Mouse (Mus musculus) telencephalon, adult 2 months (tissue): ENCODE measurements at regions not wholly inside any gene's neighbourhood (a gene's known extent, or its start where the extent isn't known, plus 50 kb on each side); places are given as distances from the start of the nearest gene placed in this dataset.

Source experiments
- DNase-seq: peaks from one replicate; pipeline ENCODE4 v3.0.0-alpha.2; 2011; ENCODE audit warnings: low read depth, low spot score

DNA sequence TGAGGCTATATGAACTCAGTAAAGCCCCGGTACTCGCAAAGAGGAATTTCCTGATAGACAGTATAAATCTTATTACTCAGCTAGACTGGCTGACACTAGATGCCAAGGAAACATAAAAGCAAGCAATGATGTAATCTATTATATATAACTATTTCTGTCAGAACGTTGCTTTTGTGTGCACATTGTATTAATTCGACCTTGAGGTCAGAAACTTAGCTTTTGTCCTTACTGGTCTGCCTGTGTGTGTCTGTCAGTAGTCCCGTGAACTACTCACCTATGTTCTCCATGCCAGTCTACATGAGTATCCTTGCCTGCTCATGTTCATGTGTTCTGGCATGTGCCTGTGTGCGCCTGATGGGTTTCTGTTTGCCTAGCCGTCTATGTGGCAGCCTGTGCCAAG lies 70.5 kb downstream of the Tmx1 start:
- DNase-seq = no peak

DNA sequence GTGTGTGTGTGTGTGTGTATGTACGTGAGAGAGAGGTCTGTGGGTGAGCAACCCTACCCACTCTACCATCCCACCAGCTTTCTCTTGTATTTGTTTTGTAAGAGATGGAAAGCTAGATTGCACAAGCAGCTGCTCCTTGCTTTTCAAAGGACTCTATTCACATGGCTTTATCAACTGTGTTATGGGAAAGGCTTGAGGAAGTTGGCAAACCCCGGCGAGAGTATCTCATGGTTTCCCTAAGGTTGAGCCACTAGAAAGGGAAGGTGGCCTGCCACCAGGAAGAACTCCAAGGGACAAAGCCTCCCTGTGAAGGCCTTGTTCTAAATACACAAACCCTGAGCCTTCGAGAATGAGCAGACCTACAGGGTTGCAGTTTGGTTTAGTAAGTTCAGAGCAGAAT lies 71.8 kb downstream of the Tmx1 start:
- no peak for DNase-seq

DNA sequence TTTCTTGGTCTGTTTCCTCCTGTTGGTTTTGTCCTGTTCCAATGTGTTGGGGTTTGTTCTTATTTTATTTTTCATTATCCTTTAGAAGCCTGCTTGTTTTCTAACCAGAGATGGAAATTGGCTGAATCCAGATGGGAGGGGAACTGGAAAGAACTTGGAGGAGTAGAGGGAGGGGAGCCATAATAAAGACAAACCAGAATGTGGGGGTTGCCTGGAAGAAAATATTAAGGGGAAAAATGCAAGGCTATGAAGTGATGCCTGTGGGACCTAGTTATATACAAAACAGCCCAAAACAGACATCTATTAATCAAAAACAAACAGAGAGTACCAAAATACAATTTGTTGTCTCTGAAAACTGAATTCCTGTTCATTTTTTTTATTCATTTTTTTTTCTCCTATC lies 78.8 kb downstream of the Tmx1 start:
- DNase-seq = no peak

DNA sequence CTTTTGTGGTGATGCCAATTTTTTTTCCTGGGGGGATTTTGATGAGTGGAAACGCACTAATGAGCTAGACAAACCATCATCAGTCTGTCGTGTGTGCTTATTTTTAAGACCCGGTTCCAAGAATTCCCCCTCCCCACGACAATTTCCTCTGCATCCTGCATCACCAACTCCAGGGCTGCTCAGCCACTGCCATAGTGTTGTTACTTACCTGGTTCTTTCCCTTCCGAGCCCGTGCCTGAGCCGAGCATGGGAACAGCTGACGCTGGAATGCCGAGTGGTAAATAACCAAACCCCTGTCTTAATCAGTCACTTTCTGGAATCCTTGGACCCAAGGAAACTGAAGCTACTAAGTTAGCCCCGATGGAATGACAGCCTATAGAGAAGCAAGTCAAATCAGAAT lies 79.3 kb downstream of the Tmx1 start:
- no peak for DNase-seq

DNA sequence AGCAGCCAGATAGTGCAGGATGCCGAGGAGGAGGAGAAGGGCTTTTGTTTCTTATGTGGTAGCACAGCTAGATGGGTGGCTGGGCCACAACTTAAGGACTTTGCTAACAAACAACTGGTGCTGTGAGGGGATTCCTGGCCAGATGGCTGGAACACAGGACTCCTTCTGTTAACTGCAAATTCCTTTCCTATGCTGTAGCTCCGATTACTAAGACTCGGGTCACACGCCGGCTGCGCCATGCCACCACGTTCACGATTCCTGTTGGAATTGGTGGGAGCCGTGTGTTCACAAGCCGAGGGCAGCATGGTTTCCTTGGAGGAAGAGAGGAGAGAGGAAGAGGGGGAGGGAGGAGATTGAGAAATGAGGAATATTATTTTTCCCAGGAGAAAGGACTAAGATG lies 79.9 kb downstream of the Tmx1 start:
- no peak for DNase-seq

DNA sequence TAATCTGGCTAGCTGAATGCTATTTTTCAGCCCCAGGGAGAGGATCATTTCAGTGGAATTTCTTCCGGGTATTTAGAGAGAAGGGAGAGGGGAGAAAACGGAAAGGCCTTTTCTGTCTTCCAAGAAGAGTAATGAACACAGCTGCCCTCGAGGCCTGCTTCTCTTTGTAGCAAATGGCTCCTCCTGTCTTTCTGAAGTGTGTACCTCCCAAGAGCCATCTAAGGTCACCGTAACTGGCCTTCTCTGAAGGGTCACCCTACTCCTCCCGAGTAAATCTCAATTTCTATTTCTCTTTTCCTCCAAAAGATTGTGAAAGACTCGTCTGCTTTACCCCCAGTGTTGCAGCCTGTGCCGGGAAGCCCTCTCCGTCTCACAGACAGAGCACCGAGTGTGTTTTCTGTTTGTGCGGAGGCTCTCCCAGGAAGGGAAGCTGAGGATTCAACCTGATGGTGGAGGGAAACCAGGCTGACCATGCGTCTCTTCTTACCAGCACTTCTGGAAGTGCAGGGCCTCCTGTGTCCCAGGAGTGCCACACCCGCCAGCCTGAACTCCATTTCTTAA lies 80.6 kb downstream of the Tmx1 start:
- no peak for DNase-seq

DNA sequence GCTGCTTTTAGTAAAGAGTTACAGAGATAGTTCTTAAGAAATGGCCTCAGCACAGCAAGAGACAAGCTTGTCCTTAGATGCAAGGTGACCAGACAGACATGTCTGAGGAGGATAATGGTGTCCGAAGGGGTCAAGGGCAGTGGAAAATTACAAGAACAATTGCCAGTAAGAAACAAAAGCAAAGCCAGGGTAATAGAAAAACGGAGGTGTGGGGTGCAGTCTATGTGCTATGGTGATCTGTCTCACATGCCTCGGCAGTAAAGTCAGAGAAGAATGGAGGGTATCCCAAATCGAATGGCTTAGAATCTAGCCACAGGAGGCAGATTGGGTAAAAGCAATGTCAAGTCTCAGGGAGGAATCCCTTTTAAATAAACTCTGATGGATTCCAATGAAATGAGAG lies 86.2 kb downstream of the Tmx1 start:
- DNase-seq = no peak

DNA sequence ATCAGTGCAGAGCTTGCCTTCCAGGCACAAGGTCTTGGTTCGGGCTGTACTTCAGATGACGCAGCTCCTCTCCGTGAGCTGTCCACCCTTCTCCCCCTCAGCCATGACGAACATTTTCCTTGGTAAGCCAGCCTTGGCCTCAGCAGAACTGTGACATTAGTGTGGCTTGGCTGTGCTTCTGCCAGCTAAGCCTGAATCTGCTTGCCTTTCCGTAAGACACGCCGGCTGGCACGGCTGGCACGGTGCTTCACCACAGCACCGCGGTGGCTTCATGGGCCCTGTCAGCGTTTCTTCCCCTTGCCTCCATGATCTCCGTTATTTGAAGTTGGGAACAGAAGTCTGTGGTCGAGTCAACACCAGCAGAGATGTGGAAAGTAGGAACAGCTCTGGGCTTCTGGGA lies 87.0 kb downstream of the Tmx1 start:
- DNase-seq = no peak

DNA sequence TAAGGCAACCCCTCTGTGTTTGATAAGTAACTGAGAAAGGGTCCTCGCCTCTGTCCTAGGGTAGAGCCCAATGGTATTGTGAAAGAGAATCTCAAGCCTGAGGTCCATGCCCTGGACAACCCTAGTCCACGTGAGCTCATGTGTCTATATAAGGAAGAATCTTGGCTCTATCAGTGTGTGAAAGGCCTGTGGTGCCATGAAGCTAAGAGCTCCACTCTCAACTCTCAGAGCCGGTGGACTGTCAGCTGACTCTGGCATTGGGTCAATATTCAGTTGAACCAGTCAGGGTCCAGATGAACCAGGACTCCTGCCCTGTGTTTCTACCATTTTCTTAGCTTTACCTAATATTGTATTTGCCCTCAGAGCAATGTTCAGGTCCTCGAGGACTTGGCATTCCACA lies 88.5 kb downstream of the Tmx1 start:
- no peak for DNase-seq

DNA sequence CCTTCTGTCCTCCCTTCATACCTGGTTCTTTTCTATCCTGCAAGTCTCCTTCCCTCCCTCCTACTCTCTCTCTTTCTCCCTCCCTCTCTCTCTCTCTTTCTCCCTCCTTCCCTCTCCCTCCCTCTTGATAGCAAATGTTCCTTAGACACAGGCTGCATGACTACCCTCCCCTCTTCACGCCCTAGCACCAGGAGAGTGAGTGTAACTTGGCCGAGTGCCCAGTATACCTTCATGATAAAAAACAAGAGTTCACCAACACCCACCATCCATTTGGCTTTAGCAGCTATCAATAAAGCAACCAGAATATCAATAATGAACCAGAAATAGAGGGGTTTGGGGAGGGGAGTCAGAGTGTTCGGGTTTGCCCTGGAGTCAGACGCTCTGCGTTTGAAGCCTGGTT lies 90.4 kb downstream of the Tmx1 start:
- no peak for DNase-seq

DNA sequence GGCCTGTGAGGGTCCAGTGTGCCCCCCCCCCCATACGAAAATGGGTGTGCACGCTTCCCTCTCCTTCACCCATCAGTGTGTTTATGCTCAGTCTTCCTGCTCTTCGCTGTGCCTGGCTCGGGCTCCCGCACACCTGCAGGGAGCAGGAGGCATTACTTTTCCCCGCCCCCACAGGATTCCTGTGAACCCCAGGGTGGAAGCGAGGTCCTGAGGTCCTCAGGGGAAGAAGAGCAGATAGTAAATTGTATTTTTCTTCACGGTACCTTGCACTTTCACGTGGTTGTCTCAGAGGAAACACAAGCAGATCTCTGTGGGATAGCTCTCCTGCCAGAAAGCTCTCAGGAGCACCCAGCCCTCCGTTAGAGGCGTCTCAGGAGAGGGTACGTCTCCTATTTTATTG lies 91.4 kb downstream of the Tmx1 start:
- DNase-seq = no peak

DNA sequence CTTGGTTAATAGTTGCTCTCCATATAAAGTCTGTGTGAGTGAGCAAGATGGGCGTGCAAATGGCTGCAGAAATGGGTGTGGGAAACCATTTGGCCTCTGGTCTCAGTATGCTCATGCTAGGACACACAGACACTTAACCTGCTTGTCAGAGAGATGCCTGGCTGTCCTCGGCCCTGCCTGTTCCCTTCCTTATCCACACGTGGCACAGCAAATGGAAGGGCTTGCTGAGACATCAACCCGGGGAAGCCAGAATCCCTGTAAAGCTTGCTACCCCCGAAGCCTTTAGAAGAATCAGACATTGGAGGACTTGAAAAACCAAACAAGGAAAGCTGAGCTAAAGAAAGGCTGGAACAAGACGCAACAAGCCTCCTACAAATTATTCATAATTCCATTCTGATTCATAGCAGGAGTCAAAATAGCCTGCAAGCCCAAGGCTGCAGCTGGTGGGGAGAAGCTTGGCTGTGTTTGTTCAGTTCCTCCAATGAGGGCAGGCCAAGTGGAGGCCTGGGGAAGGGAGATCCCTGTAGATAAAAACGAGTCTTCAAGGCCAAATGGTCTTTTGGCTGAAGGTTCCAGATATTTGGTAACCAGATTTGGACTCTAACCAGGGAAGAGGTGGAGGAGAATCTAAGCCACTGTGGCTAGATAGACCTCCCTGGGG lies 92.1 kb downstream of the Tmx1 start:
- DNase-seq = peak; percentile 64

DNA sequence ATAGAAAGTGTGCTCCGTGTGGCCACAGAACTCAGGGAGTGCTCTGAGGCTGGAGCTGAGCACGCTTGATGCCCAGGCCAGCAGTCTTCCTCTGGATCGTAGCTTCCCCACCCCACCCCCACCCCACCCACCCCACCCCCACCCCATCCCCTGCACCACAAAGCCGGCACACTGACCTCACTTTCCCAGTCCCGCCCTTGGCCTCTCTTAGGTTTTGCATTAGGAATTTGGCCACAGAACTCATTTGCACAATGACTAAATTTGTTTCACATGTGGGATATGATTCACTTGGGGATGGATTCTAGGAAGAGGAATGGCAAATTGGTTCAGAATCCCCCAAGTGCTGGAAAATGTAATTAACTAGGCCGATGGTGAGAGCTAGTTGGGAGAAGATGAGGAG lies 94.3 kb downstream of the Tmx1 start:
- no peak for DNase-seq

DNA sequence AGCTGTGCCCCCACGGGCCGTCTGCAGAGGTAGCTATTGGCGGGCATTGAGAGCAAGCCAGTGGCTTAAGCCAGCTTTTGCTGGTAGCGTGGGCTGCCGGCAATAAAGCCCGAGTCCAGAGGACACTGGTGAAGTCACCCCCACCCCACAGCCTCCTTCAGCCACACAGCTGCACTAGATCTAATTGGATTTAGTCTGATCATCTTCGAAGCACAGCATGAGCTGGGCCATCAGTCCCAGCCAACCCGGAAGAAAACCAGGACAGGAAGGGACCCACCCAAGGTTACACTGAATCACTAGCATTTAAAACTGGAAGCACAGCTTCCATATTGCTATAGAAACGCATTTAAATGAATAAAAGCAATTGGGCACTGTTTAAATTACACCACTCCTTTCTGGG lies 96.4 kb downstream of the Tmx1 start:
- DNase-seq = no peak

DNA sequence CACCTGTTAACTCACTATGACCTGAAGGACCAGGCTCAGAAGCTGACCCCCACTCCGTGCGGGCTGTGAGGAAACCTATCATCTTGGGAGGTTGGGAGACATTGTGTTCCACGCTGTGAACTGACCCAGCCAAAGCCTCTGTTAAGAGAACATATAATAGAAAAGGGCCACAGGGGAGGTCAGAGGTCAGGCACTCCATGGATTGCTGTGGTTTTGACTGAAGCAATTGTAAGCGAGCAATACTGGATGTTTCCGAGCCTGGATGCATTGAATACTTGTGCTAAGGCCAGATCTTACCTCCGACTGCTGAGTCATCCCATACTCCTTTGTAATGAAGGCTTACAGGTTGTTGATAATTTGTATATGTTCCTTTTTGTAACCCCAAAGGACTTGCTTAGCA lies 101.0 kb downstream of the Tmx1 start:
- DNase-seq = no peak

DNA sequence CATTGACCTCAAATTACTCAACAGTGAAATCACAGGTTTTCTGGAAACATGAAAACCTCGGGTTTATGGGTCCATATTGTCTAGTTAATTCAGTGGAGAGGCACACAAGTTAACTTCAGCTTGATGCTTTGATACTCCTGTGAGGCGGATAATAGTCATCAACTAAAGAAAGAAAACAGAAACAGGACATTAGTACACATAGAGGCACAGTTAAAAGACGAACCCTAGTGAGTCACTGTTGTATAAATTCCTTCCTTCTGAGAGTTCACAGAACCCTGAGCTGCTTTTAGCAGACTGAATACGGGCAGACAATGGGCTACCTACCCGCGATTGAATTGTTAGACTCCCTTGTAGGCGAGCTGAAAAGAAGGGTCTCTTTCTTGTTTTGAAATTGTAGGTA lies 101.7 kb downstream of the Tmx1 start:
- DNase-seq = no peak

DNA sequence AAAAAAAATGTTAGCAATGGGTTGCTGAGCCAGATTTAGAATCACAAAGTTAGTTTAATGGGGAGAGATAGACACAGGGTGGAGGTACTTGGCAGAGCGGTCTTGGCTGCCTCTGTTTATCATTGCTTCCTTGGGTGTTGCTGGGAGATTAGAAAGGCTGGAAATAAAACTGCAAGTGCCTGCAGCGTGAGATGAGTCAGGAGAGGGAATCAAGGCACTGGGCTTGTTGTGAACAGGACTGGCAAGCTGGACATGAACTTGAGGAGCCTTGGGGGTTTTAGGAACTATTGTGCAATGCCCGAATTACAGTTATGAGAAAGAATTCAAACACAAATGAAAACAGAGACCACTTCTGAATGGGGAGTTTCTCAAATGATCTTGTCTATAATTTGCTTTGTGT lies 102.8 kb downstream of the Tmx1 start:
- DNase-seq = no peak

DNA sequence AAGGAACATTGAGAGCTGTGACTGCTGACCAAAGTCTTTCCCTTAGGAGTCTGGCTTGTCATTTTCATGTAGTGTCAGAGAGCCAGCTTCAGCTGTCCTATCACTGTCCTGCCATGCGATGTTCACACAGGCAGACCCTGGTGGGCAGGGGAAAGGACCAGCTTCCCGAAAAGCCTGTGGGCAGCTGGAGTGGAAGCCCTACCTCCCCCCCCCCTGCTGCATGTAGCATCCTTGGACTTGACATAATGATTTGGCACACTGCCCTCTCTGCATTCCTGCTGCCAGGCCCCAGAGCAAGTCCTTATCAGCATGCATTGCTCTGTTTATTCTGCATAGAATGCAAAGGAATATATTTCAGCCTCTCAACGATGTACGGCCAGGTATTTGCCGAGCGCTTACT lies 103.9 kb downstream of the Tmx1 start:
- no peak for DNase-seq

DNA sequence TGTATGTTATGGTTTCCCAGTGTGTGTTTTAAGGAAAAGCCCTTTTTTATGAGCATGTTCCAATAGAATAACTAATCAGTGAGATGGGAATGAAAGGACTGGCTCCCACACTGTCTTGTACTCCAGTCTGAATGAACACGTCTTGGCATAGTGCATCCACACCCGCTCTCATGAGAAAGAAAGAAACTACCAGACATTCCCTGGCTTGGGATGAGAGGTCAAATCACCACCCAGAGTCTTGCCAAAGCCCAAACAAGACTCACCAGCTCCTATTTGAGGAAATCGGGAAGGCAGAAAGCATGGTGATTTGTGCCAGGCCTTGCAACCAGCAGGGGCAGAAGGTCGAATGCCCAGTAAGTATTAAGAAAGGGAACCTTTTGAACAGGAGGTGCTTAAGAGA lies 110.6 kb downstream of the Tmx1 start:
- DNase-seq = no peak

DNA sequence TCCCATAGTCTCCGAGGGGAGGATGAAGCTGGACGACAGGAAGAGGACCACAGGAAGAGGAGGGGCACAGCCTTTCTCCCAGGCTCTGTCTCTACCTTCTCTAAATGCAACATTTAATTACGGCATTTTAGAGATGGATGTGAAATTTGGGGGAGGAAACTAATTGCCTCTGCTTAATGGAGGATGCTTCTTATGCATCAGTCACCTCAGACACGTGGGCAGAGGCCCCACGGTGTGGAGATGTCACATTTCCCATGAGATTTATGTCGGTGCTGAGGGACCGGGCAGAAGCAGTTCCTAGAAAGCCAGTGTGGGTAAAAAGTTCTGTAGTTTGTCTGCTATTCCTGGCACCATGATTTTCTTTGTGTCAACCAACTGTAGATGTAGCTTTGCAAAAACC lies 122.8 kb downstream of the Tmx1 start:
- no peak for DNase-seq

DNA sequence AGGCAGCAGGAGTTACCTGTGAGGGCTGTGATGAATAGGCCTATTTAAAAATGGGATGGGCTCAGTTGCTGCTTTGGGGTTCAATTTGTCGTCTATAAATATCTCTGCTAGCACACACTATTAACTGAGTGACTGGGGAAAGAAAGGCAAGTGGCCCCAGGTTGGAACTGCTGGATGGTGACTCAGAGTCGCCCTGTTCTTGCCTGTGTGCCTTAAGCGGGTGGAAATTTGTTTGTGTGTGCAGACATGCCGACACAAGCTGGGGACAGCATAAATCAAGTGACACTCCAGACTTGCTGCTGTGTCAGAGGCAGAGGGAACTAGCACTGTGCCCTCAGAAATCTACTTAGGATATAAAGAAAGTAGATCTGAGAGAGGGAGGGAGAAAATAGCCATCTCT lies 124.9 kb downstream of the Tmx1 start:
- no peak for DNase-seq

DNA sequence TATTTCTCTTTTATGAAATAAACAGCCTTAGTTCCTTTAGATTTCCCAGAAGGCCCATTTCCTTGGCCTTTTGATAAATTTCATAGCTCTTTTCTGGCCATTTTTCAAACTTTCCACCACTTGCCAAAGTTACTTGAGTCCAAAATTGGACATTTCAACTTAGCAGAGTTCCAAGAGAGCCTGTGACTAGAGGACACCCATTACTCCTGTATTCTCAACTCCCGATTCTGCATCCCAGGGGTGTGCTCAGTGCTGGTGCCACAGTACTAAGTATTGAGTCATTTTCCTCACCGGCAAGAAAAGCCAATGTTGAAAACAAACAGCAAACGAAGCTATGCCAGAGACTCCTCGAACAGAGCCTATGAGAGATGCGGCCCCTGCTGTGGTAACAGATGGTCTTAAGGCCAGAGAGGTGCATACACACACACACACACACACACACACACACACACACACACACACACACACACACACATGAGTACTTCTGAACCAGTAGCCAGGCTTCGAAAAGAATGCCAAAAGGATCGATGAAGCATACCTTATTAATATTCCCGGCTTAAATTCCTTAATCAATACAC lies 126.5 kb downstream of the Tmx1 start:
- DNase-seq = no peak

DNA sequence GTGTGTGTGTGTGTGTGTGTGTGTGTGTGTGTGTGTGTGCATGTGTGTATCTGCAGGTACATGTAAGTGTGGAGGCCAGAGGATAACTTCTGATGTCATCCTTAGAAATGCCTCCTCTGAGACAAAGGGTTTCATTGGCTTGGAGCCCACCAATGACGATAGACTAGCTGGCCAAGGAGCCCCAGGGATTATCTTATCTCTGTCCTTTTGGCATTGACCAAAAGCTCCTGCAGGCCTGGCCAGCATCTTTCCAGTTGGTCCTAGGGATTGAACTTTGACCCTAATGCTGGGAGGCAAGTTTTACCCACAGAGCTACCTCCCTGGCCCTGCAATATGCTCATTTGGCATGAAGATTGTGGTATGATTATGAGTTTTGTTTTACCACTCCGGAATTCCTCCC lies 133.3 kb downstream of the Tmx1 start:
- DNase-seq = no peak

DNA sequence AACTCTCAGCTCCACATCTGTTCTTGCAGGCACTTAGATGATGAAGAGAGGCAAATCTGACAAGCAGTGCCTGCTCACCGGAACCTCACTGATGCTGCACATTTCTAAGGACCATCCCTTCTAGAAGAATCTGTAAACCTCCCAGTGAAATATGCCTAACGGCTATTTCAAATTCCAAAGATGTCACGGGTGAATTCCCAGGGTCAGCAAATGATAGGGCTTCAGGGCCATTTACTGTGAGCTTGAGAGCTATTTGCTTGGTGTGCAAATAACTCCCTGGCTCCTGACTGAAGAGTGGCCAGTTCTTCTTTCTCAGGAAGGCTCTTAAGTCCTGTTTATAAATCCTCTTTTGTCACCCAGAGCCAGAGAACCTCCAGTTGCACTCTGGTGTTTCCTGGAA lies 135.3 kb downstream of the Tmx1 start:
- no peak for DNase-seq
